Mouse (Mus musculus): ENCODE results near the gene Nrg3. TPM values are rescaled to one million over a fixed set of nuclear protein-coding genes. Genes with fewer than 3 reads are reported as not detected.

Gene Nrg3
- polyA plus RNA-seq, 1 experiment from 2014 or later: 0.37 TPM

DNA sequence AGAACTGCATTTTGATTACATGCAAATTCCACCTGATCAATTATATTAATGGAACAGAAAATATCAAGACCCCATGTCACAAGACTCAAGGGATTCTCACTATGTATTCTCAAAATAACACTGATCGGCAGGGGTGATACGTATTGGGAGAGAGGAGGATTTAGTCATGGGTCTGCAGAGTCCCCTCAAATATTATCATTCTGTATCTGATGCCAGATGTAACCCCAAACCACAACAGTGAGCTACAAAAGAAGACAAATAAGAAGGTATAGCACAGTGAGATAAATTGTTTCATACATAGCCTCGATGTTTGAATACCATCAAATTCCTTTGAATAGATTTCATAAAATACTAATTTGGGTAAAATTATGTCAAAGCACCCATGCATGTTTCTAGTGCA is 842.8 kb downstream of the Nrg3 start:
- no peak for DNase-seq (ENCODE audit: extremely low spot score, low spot score)
- Histone ChIP-seq H3K4me1 (no peaks in the 10 kb centered on the region), H3K9me3 (no peaks in the 10 kb centered on the region), H3K27me3 (ENCODE audit: poor library complexity, severe bottlenecking) (no peaks in the 10 kb centered on the region), H3K36me3 (replicated peaks) (no peaks in the 10 kb centered on the region), H3K4me3 (no peak overlapping the region), H3K27ac (no peak overlapping the region)
- WGBS: 93% methylated on average over 3 of the region's 3 CpGs

DNA sequence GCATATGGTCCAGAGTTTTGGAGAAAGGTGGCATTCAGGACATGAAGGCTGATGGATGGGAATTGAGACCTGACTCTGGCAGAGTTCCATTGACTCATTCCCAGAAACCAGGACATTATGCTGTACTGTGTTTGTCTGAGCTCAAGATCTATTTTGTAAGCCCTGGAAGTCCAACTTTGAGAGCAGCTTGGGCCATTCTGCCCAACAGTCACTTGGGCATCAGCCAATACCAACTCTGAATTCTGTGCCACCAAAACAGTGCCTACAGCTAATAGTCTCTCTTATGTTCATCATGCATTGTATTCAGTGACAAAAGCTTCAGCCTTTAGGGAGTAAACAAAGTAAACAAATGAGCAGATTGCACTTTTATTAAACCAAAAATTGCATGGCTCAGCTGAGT is 843.2 kb downstream of the Nrg3 start:
- Histone ChIP-seq H3K4me3 (no peak overlapping the region), H3K9me3 (no peaks in the 10 kb centered on the region), H3K4me1 (no peaks in the 10 kb centered on the region), H3K27ac (no peak overlapping the region), H3K27me3 (ENCODE audit: poor library complexity, severe bottlenecking) (no peaks in the 10 kb centered on the region), H3K36me3 (replicated peaks) (no peaks in the 10 kb centered on the region)
- DNase-seq (ENCODE audit: extremely low spot score, low spot score): no peak

DNA sequence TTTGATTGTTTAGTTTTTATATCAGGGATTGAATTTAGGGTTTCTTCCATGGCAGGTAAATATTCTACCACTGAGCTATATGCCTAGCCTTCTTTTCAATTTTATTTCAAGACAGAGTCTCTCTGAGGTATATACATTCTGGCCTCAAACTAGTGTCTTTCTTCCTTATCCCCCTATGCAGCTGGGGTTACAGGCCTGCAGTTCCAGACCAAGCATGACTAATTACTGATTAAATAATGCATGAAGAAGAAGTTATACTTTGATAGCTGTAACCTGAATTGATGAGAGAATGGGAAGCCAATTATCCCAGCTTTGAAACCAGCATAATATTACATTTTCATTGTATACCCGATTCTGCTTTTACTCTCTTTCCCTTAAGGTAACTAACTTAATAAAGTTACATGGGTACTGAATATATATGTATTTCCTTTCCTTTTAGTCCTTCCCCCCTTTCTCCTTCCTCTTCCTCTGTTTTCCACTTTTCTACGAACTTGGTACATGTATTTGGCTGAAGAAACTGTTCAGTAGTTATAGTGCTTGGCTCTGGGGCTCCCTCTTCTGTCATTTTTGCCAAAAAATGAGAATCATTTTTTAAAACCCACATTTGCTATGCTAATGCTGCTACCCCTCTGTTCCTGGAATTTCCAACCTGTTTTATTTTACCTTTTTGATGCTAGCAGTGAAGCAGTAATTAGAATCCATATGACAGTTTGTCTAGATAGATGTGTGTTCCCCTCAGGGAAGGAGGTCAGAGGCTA is 843.8 kb downstream of the Nrg3 start:
- no peak overlapping the region for H3K4me3 ChIP-seq
- H3K4me1 ChIP-seq: no peaks in the 10 kb centered on the region
- no peaks in the 10 kb centered on the region for H3K9me3 ChIP-seq
- no peak overlapping the region for H3K27ac ChIP-seq
- no peak for DNase-seq (ENCODE audit: extremely low spot score, low spot score)
- H3K36me3 ChIP-seq (replicated peaks): no peaks in the 10 kb centered on the region
- no peaks in the 10 kb centered on the region for H3K27me3 ChIP-seq (ENCODE audit: poor library complexity, severe bottlenecking)
- WGBS: 88% methylated on average over 2 of the region's 2 CpGs

DNA sequence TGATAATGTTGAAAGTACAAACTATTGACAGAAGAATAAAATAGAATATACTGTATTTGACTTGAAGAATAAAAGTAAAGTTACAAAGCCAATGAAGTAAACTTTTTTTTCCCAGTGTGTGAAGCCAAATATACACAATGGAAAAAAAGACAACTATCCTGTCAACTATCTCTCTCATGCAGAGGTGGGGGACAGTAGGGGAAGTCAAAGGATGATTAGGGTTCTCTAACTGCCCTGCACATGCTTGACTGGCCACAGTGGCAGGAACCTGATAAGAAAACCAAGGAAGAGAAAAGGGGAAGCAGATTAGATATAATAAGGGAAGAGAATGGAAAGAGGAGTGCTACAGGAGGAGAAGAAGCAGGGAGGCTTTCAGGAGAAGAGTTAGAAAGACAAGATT is 855.9 kb downstream of the Nrg3 start:
- Histone ChIP-seq H3K36me3 (replicated peaks) (no peaks in the 10 kb centered on the region), H3K9me3 (no peaks in the 10 kb centered on the region), H3K4me1 (no peaks in the 10 kb centered on the region), H3K27ac (no peak overlapping the region), H3K4me3 (no peak overlapping the region), H3K27me3 (ENCODE audit: poor library complexity, severe bottlenecking) (no peaks in the 10 kb centered on the region)
- DNase-seq (ENCODE audit: extremely low spot score, low spot score): no peak

DNA sequence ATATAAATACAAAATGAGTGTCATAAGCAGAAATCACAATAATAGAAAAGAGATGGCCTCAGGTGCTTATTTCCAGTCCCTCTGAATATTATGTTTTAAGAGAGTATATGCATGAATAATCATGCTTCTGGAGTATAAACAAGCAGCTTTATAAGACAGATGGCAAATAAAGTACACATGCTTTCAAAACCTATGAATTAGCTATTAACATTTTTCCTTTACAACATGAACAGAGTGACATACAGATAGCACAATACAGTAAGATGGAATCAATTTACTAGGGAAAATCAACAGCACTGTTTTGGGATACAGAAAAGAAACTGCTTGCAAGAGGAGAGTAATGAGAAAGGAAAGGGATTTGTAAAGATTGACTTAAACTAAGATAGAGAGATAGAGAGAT is 875.2 kb downstream of the Nrg3 start:
- DNase-seq (ENCODE audit: extremely low spot score, low spot score): no peak
- Histone ChIP-seq H3K9me3 (no peaks in the 10 kb centered on the region), H3K4me3 (no peak overlapping the region), H3K27me3 (ENCODE audit: poor library complexity, severe bottlenecking) (no peaks in the 10 kb centered on the region), H3K36me3 (replicated peaks) (no peaks in the 10 kb centered on the region), H3K27ac (no peak overlapping the region), H3K4me1 (no peaks in the 10 kb centered on the region)

DNA sequence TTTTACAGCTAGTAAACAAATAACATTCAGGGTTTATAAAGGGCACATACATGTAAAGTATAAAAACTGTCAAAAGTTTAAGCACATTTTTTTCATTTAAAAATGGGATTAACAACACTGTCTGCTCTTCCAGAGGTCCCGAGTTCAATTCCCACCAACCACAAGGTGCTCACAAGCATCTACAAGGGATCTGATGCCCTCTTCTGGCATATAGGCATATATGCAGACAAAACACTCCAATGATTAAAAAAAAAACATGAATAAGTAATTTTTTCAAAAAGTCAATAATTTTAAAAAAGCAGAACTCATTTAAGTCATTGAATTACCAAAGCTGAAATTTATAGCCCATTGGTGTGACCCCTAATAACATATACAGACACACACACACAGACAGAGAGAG is 878.6 kb downstream of the Nrg3 start:
- Histone ChIP-seq H3K27ac (no peak overlapping the region), H3K27me3 (ENCODE audit: poor library complexity, severe bottlenecking) (no peaks in the 10 kb centered on the region), H3K4me1 (no peaks in the 10 kb centered on the region), H3K4me3 (no peak overlapping the region), H3K9me3 (no peaks in the 10 kb centered on the region), H3K36me3 (replicated peaks) (no peaks in the 10 kb centered on the region)
- no peak for DNase-seq (ENCODE audit: extremely low spot score, low spot score)
- 82% methylated on average over 1 of the region's 1 CpGs for WGBS

DNA sequence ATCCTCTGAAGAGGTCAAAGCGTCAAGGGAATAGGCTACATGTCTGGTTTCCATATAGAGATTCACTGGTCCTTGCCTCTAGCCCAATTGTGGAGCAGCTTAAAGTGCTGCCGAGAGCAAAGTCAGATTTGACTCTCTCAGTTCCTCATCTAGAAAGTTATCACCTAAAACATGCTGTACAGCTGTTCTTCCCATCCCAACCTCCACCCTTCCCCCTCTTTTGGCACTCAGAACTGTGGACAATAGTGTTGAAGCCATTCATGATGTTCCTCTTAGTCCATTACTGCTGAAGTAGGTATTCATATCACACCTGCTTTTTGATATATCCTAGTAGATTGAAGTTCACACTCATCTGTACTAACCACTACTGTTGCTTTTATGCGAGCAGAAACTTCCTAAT is 896.1 kb downstream of the Nrg3 start:
- Histone ChIP-seq H3K9me3 (no peaks in the 10 kb centered on the region), H3K4me3 (no peak overlapping the region), H3K36me3 (replicated peaks) (no peaks in the 10 kb centered on the region), H3K27ac (no peak overlapping the region), H3K4me1 (no peaks in the 10 kb centered on the region), H3K27me3 (ENCODE audit: poor library complexity, severe bottlenecking) (no peaks in the 10 kb centered on the region)
- WGBS: 86% methylated on average over 3 of the region's 3 CpGs
- DNase-seq (ENCODE audit: extremely low spot score, low spot score): no peak

DNA sequence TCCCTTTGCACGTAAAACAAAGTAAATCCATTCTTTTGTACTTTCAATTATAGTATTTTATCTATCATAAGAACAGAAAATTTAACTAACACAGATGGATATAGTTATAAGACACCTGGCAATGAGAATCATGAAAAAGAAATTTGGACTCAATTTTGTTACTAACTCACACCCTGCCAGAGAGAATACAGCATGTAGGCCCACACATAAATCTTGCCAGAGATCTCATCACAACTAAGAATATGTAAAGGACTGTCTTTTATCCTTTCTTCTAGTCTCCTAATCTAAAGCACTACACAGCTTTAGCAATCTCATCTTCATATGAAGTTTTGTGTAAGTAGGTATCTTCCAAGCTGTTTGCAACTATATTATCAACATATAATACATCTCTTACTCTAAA is 904.7 kb downstream of the Nrg3 start:
- Histone ChIP-seq H3K27me3 (ENCODE audit: poor library complexity, severe bottlenecking) (no peaks in the 10 kb centered on the region), H3K9me3 (no peaks in the 10 kb centered on the region), H3K4me3 (no peak overlapping the region), H3K36me3 (replicated peaks) (no peaks in the 10 kb centered on the region), H3K27ac (no peak overlapping the region), H3K4me1 (no peaks in the 10 kb centered on the region)
- 89% methylated on average over 1 of the region's 1 CpGs for WGBS
- DNase-seq (ENCODE audit: extremely low spot score, low spot score): no peak

DNA sequence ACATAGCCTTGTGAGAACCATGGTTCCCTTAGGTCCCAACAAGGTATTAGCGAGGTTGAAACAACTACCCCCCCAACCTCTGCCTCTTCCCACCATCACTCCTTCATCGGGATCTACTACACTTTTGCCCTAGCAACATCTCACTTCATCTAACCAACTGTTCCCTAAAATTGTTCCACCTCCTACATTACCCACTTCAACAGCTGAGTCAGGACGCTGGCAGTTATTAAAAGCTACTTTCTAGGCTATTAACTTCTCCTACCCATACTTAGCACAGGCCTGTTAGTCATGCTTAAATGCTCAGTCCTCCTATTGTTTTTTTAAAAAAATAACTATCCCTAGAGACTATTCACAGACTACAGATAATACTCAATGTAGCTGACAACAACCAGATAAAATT is 906.7 kb downstream of the Nrg3 start:
- DNase-seq (ENCODE audit: extremely low spot score, low spot score): no peak
- Histone ChIP-seq H3K4me1 (no peaks in the 10 kb centered on the region), H3K27me3 (ENCODE audit: poor library complexity, severe bottlenecking) (no peaks in the 10 kb centered on the region), H3K27ac (no peak overlapping the region), H3K36me3 (replicated peaks) (no peaks in the 10 kb centered on the region), H3K4me3 (no peak overlapping the region), H3K9me3 (no peaks in the 10 kb centered on the region)
- 92% methylated on average over 3 of the region's 3 CpGs for WGBS

DNA sequence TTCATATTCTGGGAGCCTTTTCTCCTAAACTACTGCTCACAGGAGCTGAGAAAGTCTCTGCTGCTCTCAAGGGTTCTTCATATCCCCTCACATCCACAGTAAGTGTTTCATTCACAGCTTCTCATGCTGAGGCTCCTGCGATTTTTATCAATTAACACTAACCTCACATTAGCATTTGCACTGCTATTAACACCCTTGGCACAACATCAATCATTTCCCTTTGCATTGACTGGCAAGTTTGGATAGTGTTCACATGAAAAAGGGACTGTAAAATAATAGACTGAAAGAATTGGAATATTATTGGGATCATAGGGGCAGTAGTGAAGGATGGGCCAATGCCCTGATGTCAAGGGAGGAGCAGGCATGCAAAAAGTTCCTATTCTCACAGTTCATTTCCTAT is 918.3 kb downstream of the Nrg3 start:
- 86% methylated on average over 1 of the region's 1 CpGs for WGBS
- H3K4me3 ChIP-seq: no peak overlapping the region
- no peak for DNase-seq (ENCODE audit: extremely low spot score, low spot score)

DNA sequence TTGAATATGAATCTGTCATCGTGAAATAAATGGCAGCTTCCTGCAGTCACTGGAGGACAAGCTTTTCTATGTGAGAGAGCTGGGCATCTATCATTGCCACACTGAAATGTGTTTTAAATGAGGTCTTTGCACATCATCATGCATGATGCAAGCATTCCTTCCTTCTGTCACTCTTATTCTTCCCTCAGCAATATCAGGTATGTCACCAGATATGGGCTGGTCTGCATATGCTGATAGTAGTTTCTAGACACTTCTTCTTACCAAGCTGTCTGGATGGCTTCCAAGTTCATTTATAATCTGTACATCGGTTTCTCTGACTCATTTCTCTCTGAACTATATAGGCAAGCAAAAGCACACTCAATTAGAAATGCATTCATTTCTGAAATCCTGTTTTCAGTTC is 925.6 kb downstream of the Nrg3 start:
- Histone ChIP-seq H3K36me3 (replicated peaks) (no peaks in the 10 kb centered on the region), H3K4me1 (no peaks in the 10 kb centered on the region), H3K27ac (no peak overlapping the region), H3K4me3 (no peak overlapping the region), H3K9me3 (no peaks in the 10 kb centered on the region; the same call in 1 of the 2 replicates), H3K27me3 (ENCODE audit: poor library complexity, severe bottlenecking) (no peaks in the 10 kb centered on the region)
- WGBS: 84% methylated on average over 2 of the region's 2 CpGs
- no peak for DNase-seq (ENCODE audit: extremely low spot score, low spot score)

More for the DNA sequence above, 918.3 kb downstream of the Nrg3 start:
- Histone ChIP-seq H3K27me3 (ENCODE audit: poor library complexity, severe bottlenecking) (no peaks in the 10 kb centered on the region), H3K36me3 (replicated peaks) (no peaks in the 10 kb centered on the region), H3K27ac (no peak overlapping the region), H3K9me3 (no peaks in the 10 kb centered on the region), H3K4me1 (no peaks in the 10 kb centered on the region)

DNA sequence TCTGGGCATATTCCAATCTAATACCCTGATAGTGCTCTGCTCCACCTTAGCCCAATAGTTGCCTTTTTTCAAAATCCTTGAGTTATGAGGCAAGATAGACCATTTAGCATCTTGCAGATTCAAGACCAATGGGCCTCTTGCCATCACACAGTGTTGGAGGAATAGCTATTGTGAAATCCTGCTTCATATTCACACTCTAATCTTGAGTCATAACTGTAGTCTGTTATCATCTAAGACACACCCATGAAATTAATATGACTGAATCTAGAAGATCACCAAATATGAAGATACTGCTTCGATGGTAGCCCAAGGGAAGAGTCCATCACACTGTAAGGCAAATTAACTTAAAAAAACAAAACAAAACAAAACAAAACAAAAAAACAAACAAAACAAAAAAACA is 937.7 kb downstream of the Nrg3 start:
- H3K4me3 ChIP-seq: no peak overlapping the region
- H3K27ac ChIP-seq: no peak overlapping the region
- DNase-seq (ENCODE audit: extremely low spot score, low spot score): no peak
- H3K36me3 ChIP-seq (replicated peaks): no peaks in the 10 kb centered on the region
- no peaks in the 10 kb centered on the region for H3K27me3 ChIP-seq (ENCODE audit: poor library complexity, severe bottlenecking)
- no peaks in the 10 kb centered on the region for H3K4me1 ChIP-seq
- H3K9me3 ChIP-seq: no peaks in the 10 kb centered on the region
- 90% methylated on average over 1 of the region's 1 CpGs for WGBS

DNA sequence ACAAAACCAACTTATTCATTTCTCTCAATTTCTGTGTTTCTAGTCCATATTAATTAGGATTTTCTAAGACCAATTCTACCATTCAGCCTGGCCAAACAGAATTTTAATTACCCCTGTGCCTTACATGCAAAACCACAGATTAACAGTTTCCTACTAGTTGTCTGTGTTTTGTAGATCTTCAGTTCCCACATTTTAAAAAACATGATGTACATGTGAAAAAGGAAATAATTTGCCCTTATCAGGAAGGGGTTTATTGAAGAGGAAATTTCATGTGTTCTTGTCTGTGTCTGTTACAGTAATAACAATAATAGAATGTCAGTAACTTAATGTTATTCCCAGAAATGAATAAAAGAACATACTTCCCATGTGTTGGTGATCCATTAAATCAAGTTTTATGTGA is 939.4 kb downstream of the Nrg3 start:
- Histone ChIP-seq H3K36me3 (replicated peaks) (no peaks in the 10 kb centered on the region), H3K4me1 (no peaks in the 10 kb centered on the region), H3K9me3 (no peaks in the 10 kb centered on the region), H3K4me3 (no peak overlapping the region), H3K27me3 (ENCODE audit: poor library complexity, severe bottlenecking) (no peaks in the 10 kb centered on the region), H3K27ac (no peak overlapping the region)
- DNase-seq (ENCODE audit: extremely low spot score, low spot score): no peak

DNA sequence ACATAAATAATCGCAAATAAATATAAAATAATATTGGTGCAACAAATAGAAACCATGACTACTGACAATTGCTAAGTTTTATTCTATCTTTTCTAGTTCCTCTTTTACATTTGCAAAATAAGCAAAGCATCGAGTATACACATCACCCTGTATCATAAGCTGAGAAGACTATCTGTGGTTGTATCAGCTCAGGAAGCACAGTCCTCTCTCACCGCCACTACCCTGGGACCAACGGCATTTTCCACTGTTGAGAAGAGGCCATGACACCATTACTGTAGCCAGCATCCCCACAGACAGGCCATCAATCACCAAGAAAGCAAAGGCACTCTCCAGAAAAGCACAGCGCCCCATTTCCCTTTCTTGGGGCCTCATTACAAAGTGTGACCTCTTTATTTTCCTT is 956.7 kb downstream of the Nrg3 start:
- H3K27ac ChIP-seq: no peak overlapping the region
- H3K9me3 ChIP-seq: no peaks in the 10 kb centered on the region

More for the DNA sequence above, 956.7 kb downstream of the Nrg3 start:
- Histone ChIP-seq H3K36me3 (replicated peaks) (no peaks in the 10 kb centered on the region), H3K27me3 (ENCODE audit: poor library complexity, severe bottlenecking) (no peaks in the 10 kb centered on the region), H3K4me3 (no peak overlapping the region), H3K4me1 (no peaks in the 10 kb centered on the region)
- no peak for DNase-seq (ENCODE audit: extremely low spot score, low spot score)
- 87% methylated on average over 5 of the region's 5 CpGs for WGBS

Data from forebrain, embryonic 10.5 days (tissue).